Mouse (Mus musculus) liver, embryonic 15.5 days (tissue): ENCODE measurements around the gene Tshr. TPM values are rescaled to one million over a fixed set of nuclear protein-coding genes. Genes with fewer than 3 reads are reported as not detected.
"Not testable (repeated sequence)": the region's sequence is repeated elsewhere in the genome, so short reads cannot be mapped to it uniquely, and the experiment has no call there.

ENCODE experiments used
- ATAC-seq: fragments of 200-750 bp; cut with Nextera tagmentation; 2 replicates; pipeline ENCODE4 v1.8.0; 2017; ENCODE audit warnings: moderate number of reproducible peaks, mild to moderate bottlenecking, moderate library complexity; ENCODE audit not compliant: insufficient read depth
- H3K27ac ChIP-seq: fragments of 300-500 bp; sonication (generic); replicated peaks from 2 replicates; pipeline ENCODE4 v1.5.1; 2015; ENCODE audit warnings: mild to moderate bottlenecking, inconsistent platforms
- H3K27me3 ChIP-seq: fragments of 300-500 bp; sonication (generic); 2 replicates; pipeline ENCODE4 v1.6.1; 2015; ENCODE audit warnings: mild to moderate bottlenecking, inconsistent platforms
- H3K36me3 ChIP-seq: fragments of 300-500 bp; sonication (generic); replicated peaks from 2 replicates; pipeline ENCODE4 v1.6.1; 2015; ENCODE audit warnings: moderate library complexity, mild to moderate bottlenecking, inconsistent platforms
- H3K4me1 ChIP-seq: fragments of 300-500 bp; sonication (generic); replicated peaks from 2 replicates; pipeline ENCODE4 v1.6.1; 2015; ENCODE audit warnings: inconsistent platforms
- H3K4me2 ChIP-seq: fragments of 300-500 bp; sonication (generic); 2 replicates; pipeline ENCODE4 v1.6.1; 2015; ENCODE audit warnings: moderate library complexity, mild to moderate bottlenecking, inconsistent platforms
- H3K4me3 ChIP-seq: fragments of 300-500 bp; sonication (generic); replicated peaks from 2 replicates; pipeline ENCODE4 v1.5.1; 2015; ENCODE audit warnings: mild to moderate bottlenecking, inconsistent platforms
- H3K9ac ChIP-seq: fragments of 300-500 bp; sonication (generic); 2 replicates; pipeline ENCODE4 v1.6.1; 2015; ENCODE audit warnings: moderate library complexity, mild to moderate bottlenecking, inconsistent platforms
- H3K9me3 ChIP-seq: fragments of 300-500 bp; sonication (generic); replicated peaks from 2 replicates; pipeline ENCODE4 v1.6.1; 2016; ENCODE audit warnings: inconsistent platforms
- WGBS: fragments of 180-500 bp; shearing (Covaris S2); methylation state at CpG from one replicate; pipeline ENCODE4 v1.1.7; 2015; ENCODE audit warnings: mixed read lengths; ENCODE audit not compliant: insufficient replicate concordance; 5-methylcytosine and 5-hydroxymethylcytosine counted together
- polyA plus RNA-seq: library from polyadenylated mRNA; unstranded; fragments of >200 nt; fragmentation: Nextera tagmentation; extraction: Ambion mirVana; gene quantifications from 2 replicates; pipeline ENCODE4 v1.2.1, GENCODE M21; 2015

Gene Tshr
- polyA plus RNA-seq, 1 experiment from 2014 or later = 0.07 TPM

DNA sequence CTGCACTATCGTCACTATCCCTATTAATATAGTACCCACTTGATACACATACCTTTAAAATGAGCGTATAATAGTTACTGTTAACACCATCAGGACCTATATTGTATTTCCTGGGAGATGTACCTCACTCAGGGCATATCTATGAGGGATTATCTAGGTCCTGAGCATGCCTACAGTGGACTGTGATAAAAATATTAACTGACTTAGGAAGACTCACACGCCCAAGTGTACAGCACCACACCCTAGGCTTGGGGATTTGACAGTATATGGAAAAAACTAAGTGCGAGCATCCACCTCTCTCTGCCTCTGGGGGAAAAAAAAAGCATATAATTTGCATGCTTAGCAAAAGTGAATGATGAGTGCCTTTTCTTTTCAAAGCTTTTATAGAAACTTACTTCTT is 182.8 kb downstream of the Tshr start:
- ATAC-seq = no peak; the same call in 1 of the 2 replicates
- Histone ChIP-seq H3K9me3 (no peaks in the 10 kb centered on the region), H3K9ac (no peak overlapping the region), H3K27ac (no peak overlapping the region), H3K27me3 (no peaks in the 10 kb centered on the region), H3K4me2 (no peak overlapping the region), H3K36me3 (peaks cover 91% of the 10 kb centered on the region), H3K4me1 (peaks cover 15% of the 10 kb centered on the region), H3K4me3 (no peak overlapping the region)
- WGBS = 69% methylated on average over 4 of the region's 4 CpGs

DNA sequence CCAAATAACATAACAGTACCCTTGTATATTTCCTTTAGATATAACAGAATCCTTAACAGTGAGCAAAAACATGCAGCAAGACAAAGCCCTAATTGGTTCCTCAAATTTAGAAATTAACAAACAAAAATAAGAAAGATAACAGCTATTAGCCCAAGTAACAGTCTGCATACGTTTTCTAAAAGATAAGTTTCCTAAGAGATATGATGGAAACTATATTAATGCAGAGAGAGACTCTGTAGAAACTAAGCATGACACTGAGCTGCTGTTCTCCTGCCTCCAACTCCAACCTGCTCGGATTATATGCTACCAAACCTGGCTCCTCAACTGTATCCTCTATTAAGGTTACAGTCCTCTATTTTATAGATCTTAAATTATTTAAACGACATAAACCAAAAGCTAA is 184.9 kb downstream of the Tshr start:
- Histone ChIP-seq H3K4me1 (peaks cover 15% of the 10 kb centered on the region), H3K4me2 (no peak overlapping the region), H3K9me3 (no peaks in the 10 kb centered on the region), H3K9ac (no peak overlapping the region), H3K4me3 (no peak overlapping the region), H3K27me3 (no peaks in the 10 kb centered on the region), H3K36me3 (peaks cover 90% of the 10 kb centered on the region), H3K27ac (no peak overlapping the region)
- WGBS = 52% methylated on average over 3 of the region's 3 CpGs
- ATAC-seq = no peak

DNA sequence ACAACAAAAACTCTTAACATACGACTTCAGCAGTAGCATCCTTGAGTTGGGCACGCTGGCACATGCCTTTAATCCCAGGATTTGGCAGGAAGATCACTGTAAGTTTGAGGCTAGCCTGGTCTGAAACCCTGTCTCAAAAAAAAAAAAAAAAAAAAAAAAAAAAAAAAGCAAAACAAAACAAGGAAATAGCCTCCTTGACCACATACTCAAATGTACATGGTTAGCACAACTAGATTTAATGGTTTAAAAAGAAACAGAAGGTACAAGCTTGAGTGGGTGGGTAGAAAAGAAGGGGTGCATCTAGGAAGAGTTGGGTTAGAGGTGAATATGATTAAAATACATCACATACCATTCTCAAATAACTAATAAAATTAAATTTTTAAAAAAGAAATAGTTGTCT is 187.3 kb downstream of the Tshr start:
- Histone ChIP-seq H3K4me3 (no peak overlapping the region), H3K27me3 (no peaks in the 10 kb centered on the region), H3K36me3 (peaks cover 87% of the 10 kb centered on the region), H3K4me1 (peaks cover 11% of the 10 kb centered on the region; the same call in 1 of the 2 replicates), H3K4me2 (no peak overlapping the region), H3K27ac (no peak overlapping the region), H3K9me3 (no peaks in the 10 kb centered on the region), H3K9ac (no peak overlapping the region)
- ATAC-seq = no peak
- 81% methylated on average over 2 of the region's 2 CpGs for WGBS

DNA sequence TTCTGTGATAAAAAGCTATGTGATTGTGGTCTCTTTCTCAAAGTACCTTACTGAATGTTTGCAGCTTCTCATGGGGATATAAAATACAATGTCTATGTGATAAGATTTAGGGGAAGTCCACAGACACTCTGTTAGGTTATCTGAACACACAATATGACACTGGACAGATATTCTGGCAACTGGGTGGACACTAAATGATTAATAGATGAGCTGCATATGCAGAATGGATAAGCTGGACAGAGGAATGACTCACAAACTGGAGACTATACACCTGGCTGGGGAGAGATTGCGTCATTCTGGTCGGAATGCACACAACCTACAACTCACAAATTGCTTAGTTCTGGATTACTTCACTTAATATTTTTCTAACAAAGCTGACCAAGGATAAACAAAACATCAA is 195.3 kb downstream of the Tshr start:
- H3K9ac ChIP-seq = no peak overlapping the region
- 46% methylated on average over 2 of the region's 2 CpGs for WGBS
- ATAC-seq = peak; percentile 63
- no peaks in the 10 kb centered on the region for H3K27me3 ChIP-seq
- no peaks in the 10 kb centered on the region for H3K9me3 ChIP-seq
- no peak overlapping the region for H3K27ac ChIP-seq
- peaks cover 29% of the 10 kb centered on the region for H3K4me1 ChIP-seq
- H3K4me3 ChIP-seq = no peak overlapping the region
- H3K4me2 ChIP-seq = no peak overlapping the region
- H3K36me3 ChIP-seq = peaks cover 68% of the 10 kb centered on the region

DNA sequence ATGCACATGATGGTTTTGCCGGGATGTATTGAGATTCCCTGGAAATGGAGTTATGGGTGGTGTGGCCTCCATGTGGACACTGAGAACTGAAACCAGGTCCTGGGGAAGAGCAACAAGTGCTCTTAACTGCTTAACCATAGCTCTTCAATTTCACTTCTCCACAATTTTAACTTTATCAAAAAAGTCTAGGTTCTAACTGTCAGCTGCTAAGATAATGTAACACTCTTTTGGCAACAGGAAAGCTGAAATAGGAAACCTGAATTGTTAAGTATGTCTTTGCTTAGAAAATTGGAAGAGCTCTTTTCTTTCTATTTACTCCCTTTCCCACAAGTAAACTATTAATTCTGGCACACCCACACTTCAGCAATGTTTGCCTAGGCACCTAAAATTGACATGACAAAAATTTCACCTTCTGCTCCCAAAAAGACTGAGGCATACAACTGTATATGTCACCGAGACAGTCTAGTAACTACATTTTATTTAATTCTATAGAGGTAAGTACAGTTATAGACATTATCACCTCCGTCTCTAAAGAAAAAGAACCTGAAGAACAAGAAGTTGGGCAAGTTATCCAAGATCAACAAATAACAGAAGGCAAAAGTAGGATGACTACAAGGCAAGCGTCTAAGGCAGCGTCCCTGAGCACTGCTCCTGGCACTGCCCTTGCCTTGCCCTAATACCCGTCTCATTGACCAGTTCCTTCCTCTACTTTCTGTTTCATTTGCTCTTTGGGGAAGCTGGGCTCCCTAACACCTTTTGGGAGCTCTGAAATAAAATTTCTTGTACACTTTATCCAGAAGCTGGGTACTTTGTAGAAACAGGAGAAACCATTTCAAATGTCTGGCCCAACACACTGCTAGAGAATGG is 197.1 kb downstream of the Tshr start:
- Histone ChIP-seq H3K27ac (no peak overlapping the region; the same call in 1 of the 2 replicates), H3K4me1 (peaks cover 34% of the 10 kb centered on the region), H3K4me3 (no peak overlapping the region), H3K9me3 (no peaks in the 10 kb centered on the region), H3K27me3 (no peaks in the 10 kb centered on the region), H3K36me3 (peaks cover 68% of the 10 kb centered on the region), H3K4me2 (peak overlapping the region; percentile 24; the same call in 1 of the 2 replicates), H3K9ac (no peak overlapping the region)
- 74% methylated on average over 6 of the region's 6 CpGs for WGBS
- no peak for ATAC-seq

DNA sequence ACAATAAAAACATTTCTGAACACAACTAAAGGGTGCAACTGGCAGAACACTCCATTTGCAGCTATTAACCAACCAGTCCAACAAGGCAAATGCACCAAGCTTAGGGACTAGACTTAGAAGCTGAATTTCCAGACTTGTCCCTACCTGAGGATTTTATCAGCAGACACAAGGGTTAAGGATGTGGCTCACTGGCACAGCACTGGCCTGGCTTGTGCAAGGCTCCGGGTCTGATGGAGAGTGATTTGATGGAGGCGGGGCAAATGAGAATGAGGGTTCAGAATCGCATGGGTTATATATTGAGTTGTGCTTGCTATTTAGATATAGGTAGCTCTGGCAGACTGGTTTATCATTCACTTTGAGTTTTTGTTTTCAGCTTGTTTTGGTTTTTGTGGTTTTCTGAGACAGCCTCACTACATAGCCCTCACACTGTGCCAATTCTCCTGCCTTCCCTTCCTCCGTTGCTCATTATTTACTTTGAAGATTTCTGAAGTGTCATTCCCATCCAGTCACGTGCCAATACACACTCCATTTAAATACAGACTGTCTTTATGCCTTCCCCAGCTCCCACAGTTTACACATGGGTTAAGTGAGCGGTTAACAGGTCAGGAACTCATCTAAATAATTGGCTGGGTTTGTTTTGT is 198.1 kb downstream of the Tshr start:
- Histone ChIP-seq H3K9me3 (no peaks in the 10 kb centered on the region), H3K4me1 (peaks cover 41% of the 10 kb centered on the region), H3K4me3 (no peak overlapping the region), H3K27ac (no peak overlapping the region), H3K36me3 (peaks cover 60% of the 10 kb centered on the region), H3K4me2 (no peak overlapping the region; the same call in 1 of the 2 replicates), H3K27me3 (no peaks in the 10 kb centered on the region), H3K9ac (no peak overlapping the region)
- no peak for ATAC-seq
- WGBS = 57% methylated on average over 6 of the region's 6 CpGs

DNA sequence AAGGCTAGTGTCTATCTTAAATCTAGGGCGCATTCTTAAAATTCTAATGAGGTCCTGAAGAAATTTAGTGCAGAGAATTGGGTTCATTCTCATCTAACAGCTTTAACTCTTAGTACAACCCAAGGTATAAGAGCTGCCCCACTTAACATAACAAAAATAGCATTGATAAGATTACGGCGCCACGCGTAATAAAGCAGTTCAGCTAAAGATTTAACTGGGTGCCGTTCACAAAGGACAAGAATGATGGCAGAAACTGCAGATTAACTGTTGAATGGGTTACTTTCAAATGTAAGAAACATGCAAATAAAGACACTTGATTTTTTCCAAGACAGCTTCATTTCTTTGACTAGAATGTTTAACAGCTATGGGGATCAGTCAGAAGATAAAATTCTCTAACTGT is 199.0 kb downstream of the Tshr start:
- Histone ChIP-seq H3K4me2 (no peak overlapping the region), H3K36me3 (peaks cover 53% of the 10 kb centered on the region), H3K27me3 (no peaks in the 10 kb centered on the region), H3K9ac (no peak overlapping the region), H3K4me3 (no peak overlapping the region), H3K9me3 (no peaks in the 10 kb centered on the region), H3K4me1 (peaks cover 43% of the 10 kb centered on the region), H3K27ac (no peak overlapping the region)
- 85% methylated on average over 6 of the region's 6 CpGs for WGBS
- ATAC-seq = no peak

DNA sequence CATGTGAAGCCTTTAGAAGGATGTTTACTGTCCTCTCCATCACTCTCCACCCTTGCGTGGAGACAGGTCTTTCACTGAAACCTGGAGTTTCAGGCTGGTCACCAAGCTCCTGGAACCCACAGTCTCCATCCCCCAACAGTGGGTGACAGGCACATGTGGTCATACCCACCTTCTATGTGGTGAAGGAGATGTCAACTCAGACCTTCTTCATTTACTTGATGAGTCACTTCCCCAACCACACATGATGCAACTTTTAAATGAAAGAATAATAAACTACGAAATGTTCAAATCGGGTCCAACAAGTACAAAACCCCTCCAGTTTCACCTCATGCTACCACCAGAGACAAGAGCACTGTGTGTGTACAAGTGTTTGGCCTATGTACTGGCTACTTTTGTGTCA is 200.8 kb downstream of the Tshr start:
- Histone ChIP-seq H3K36me3 (peaks cover 40% of the 10 kb centered on the region), H3K4me1 (peaks cover 37% of the 10 kb centered on the region), H3K4me3 (no peak overlapping the region), H3K27ac (no peak overlapping the region), H3K9ac (no peak overlapping the region), H3K27me3 (no peaks in the 10 kb centered on the region), H3K9me3 (no peaks in the 10 kb centered on the region), H3K4me2 (no peak overlapping the region)
- no peak for ATAC-seq
- 82% methylated on average over 3 of the region's 3 CpGs for WGBS

DNA sequence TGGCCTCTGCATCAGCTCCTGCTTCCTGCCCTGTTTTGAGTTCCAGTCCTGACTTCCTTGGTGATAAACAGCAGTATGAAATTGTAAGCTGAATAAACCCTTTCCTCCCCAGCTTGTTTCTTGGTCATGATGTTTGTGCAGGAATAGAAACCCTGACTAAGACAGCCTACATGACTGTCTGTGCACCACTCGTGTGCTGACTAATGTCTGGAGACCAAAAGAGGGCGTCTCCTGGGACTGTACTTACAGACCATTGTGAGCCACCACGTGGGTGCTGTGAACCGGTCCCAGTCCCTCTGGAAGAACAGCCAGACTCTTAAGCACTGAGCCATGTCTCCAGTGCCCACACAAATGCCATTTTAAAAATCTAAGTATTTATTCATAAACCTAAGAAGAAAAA is 201.5 kb downstream of the Tshr start:
- 87% methylated on average over 4 of the region's 4 CpGs for WGBS
- H3K27ac ChIP-seq, H3K9me3 ChIP-seq, ATAC-seq, H3K4me2 ChIP-seq, H3K9ac ChIP-seq, H3K4me3 ChIP-seq, H3K27me3 ChIP-seq: not testable (repeated sequence)
- H3K36me3 ChIP-seq = peaks cover 37% of the 10 kb centered on the region
- H3K4me1 ChIP-seq = peaks cover 36% of the 10 kb centered on the region

DNA sequence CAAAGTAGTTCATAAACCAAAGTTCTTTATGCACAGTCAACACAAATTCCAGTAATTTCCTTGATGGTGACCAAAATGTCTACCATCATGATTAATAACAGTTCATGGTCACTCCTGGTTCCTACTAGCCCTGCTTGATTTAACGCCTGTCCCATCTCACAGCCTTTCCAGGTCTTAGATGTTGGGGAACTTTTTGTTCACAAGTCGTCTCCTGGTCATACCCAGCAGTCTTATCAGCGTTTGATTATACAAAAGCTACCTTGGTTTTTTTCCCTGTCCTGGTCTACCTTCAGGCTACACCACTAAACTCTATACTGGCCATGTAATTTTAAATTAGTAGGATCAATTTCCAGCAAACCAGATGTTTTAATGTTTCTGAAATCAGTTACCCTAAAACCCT is 202.7 kb downstream of the Tshr start:
- H3K4me3 ChIP-seq = peak overlapping the region; percentile 91
- peaks cover 37% of the 10 kb centered on the region for H3K36me3 ChIP-seq
- no peaks in the 10 kb centered on the region for H3K27me3 ChIP-seq
- ATAC-seq = no peak
- H3K4me1 ChIP-seq = peaks cover 37% of the 10 kb centered on the region
- no peaks in the 10 kb centered on the region for H3K9me3 ChIP-seq
- peak overlapping the region; percentile 78 for H3K4me2 ChIP-seq
- H3K27ac ChIP-seq = no peak overlapping the region; the same call in 1 of the 2 replicates
- peak overlapping the region; percentile 99; the same call in 1 of the 2 replicates for H3K9ac ChIP-seq
- 45% methylated on average over 3 of the region's 3 CpGs for WGBS

DNA sequence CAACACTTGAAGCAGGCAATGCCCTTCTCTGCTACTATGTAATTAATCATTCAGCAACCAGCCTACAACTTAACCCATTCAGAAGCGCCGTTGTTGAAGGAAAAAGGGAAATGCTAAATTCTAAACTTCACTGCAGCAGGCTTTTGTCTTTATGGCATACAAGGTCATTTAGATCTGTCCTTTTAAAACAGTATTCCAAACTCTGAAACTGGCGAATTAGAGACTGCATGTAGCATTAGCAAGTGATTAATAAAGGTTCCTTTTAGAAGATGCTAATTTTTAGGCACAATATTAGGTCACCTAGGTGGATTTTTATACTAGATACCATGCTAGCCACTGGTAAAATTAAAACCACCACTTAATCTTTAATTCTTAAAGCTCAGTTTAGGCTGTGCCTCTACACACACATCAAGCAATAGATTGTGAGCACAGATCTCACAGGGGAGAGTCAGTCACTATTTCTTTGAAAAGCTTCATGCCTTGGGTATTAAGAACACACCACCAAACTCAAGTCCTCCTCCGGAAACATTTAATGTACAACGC is 203.2 kb downstream of the Tshr start:
- Histone ChIP-seq H3K4me2 (peak overlapping the region; percentile 78), H3K36me3 (peaks cover 32% of the 10 kb centered on the region), H3K27ac (peak overlapping the region; percentile 99), H3K27me3 (no peaks in the 10 kb centered on the region), H3K4me1 (peaks cover 33% of the 10 kb centered on the region), H3K9ac (peak overlapping the region; percentile 99), H3K9me3 (no peaks in the 10 kb centered on the region), H3K4me3 (peak overlapping the region; percentile 91)
- ATAC-seq = no peak
- WGBS = 9% methylated on average over 5 of the region's 5 CpGs
